Mouse (Mus musculus): Measurements from ENCODE around the gene Gucd1. TPM values are rescaled to one million over a fixed set of nuclear protein-coding genes. Genes with fewer than 3 reads are reported as not detected.

The Gucd1 gene
- total and polyA plus RNA-seq, 3 experiments = 16.8 to 19.0 (median 18.0) TPM

GRCm38 (mm10) chr10:75316472-75316871 is 201.3 kb downstream of the Gucd1 start:
- in situ Hi-C loops (cut with MboI; ENCODE audit: low pct_ligation_motif_present, low pct_unique_long_range_greater_than_20kb, low sequenced_read_pairs) = loop anchor here (5.0 kb wide), 1 partner anchor 171 kb away; no protein-coding TSS in a partner anchor
- H3K27ac ChIP-seq (ENCODE audit: insufficient read depth, low read depth) = no peak overlapping the region

DNA sequence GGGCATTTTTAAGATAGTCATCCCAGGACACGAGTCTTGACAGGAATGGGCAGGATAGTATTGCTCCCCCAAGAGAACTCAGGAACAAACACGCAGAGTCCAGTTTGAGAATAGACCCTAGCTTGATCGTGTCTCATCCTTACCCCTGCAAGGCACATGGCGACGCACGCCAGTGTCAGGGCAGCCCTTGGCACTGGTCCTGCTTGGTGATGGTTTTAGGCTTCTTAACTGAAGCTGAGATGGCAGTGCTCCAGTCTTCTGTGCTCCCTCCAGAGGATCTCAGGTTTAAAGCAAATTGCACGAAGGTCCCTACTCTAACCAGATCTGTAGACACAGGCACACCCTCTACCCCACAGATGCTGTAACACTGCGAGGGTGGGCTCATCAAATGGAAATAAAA is 202.0 kb downstream of the Gucd1 start:
- peaks cover 32 to 79% of the 10 kb centered on the region in 2 experiments for H3K4me1 ChIP-seq (ENCODE audit: control insufficient read depth in 1 of 2, insufficient read depth in 2 of 2)
- no peak overlapping the region for H3K4me3 ChIP-seq (replicated peaks in 1 of 3; ENCODE audit: low read depth in 2 of 3, low read length in 2 of 3, poor library complexity in 1 of 3)
- DNase-seq (ENCODE audit: extremely low read depth) = no peak
- no peaks in the 10 kb centered on the region for H3K27me3 ChIP-seq (replicated peaks)
- TF ChIP-seq HCFC1 (IDR thresholded peaks at IDR 0.05; ENCODE audit: low read depth, low read length) (no peak), PAX5 (IDR thresholded peaks at IDR 0.05; ENCODE audit: low read length) (no peak), GABPA (IDR thresholded peaks at IDR 0.05; ENCODE audit: insufficient replicate concordance, low read depth, low read length) (no peak), CHD1 (IDR thresholded peaks at IDR 0.05; ENCODE audit: low read depth, low read length) (no peak), NRF1 (IDR thresholded peaks at IDR 0.05; ENCODE audit: low read depth, low read length) (no peak), USF2 (conservative IDR thresholded peaks at IDR 0.05; ENCODE audit: low read depth, low read length) (no peak), SMC3 (IDR thresholded peaks at IDR 0.05; ENCODE audit: low read depth, low read length) (no peak), RAD21 (IDR thresholded peaks at IDR 0.05; ENCODE audit: low read depth, low read length) (no peak), USF1 (IDR thresholded peaks at IDR 0.05; ENCODE audit: low read depth, low read length) (no peak), UBTF (IDR thresholded peaks at IDR 0.05; ENCODE audit: low read depth, low read length) (no peak), NELFE (IDR thresholded peaks at IDR 0.05; ENCODE audit: low read depth, low read length) (no peak), KAT2A (IDR thresholded peaks at IDR 0.05; ENCODE audit: insufficient replicate concordance, low read length) (no peak), TBP (conservative IDR thresholded peaks at IDR 0.05; ENCODE audit: low read depth, low read length) (no peak)
- H3K4me2 ChIP-seq (ENCODE audit: insufficient read depth, low read depth, poor library complexity, severe bottlenecking) = no peak overlapping the region
- no peak overlapping the region for H3K27ac ChIP-seq (ENCODE audit: insufficient read depth, low read depth)
- no peaks in the 10 kb centered on the region for H3K9me3 ChIP-seq (replicated peaks; ENCODE audit: low read length)
- peaks cover 9% of the 10 kb centered on the region for H3K79me2 ChIP-seq (replicated peaks; ENCODE audit: control insufficient read depth, extremely low read depth, insufficient read depth, poor library complexity, severe bottlenecking)
- dilution Hi-C loops (cut with MboI; ENCODE audit: extremely low pct_ligation_motif_present, extremely low pct_unique_long_range_greater_than_20kb, low sequenced_read_pairs) = no loop called here
- in situ Hi-C loops (cut with MboI; ENCODE audit: low pct_ligation_motif_present, low pct_unique_long_range_greater_than_20kb, low sequenced_read_pairs) = loop anchor here (5.0 kb wide), 1 partner anchor 172 kb away; no protein-coding TSS in a partner anchor
- H3K9ac ChIP-seq (ENCODE audit: insufficient read depth, low read depth) = no peak overlapping the region
- H3K36me3 ChIP-seq (replicated peaks in 1 of 2; ENCODE audit: control insufficient read depth in 1 of 2, insufficient read depth in 1 of 2, low read length in 1 of 2) = peaks cover 14 to 25% of the 10 kb centered on the region in 2 experiments

More at GRCm38 (mm10) chr10:75316472-75316871, 201.3 kb downstream of the Gucd1 start:
- Histone ChIP-seq H3K27me3 (replicated peaks) (no peaks in the 10 kb centered on the region), H3K36me3 (replicated peaks in 1 of 2; ENCODE audit: control insufficient read depth in 1 of 2, insufficient read depth in 1 of 2, low read length in 1 of 2) (peaks cover 8 to 21% of the 10 kb centered on the region in 2 experiments), H3K4me3 (replicated peaks in 1 of 3; ENCODE audit: low read depth in 2 of 3, low read length in 2 of 3, poor library complexity in 1 of 3) (peak overlapping the region in 2 of 3 experiments; percentile 67 to 83), H3K4me2 (ENCODE audit: insufficient read depth, low read depth, poor library complexity, severe bottlenecking) (peak overlapping the region; percentile 70), H3K79me2 (replicated peaks; ENCODE audit: control insufficient read depth, extremely low read depth, insufficient read depth, poor library complexity, severe bottlenecking) (peaks cover 9% of the 10 kb centered on the region), H3K4me1 (ENCODE audit: control insufficient read depth in 1 of 2, insufficient read depth in 2 of 2) (peaks cover 32 to 86% of the 10 kb centered on the region in 2 experiments), H3K9ac (ENCODE audit: insufficient read depth, low read depth) (peak overlapping the region; percentile 70; the same call in 1 of the 2 replicates), H3K9me3 (replicated peaks; ENCODE audit: low read length) (no peaks in the 10 kb centered on the region)
- TF ChIP-seq JUN (IDR thresholded peaks at IDR 0.05; ENCODE audit: insufficient read depth, low read depth, low read length) = no peak
- TF ChIP-seq TBP (conservative IDR thresholded peaks at IDR 0.05; ENCODE audit: low read depth, low read length) = no peak
- no peak for TF ChIP-seq SMC3 (IDR thresholded peaks at IDR 0.05; ENCODE audit: low read depth, low read length)
- TF ChIP-seq POLR2AphosphoS2 (IDR thresholded peaks at IDR 0.05; ENCODE audit: low read depth, low read length) = no peak
- TF ChIP-seq ELF1 (IDR thresholded peaks at IDR 0.05; ENCODE audit: low read depth, low read length) = no peak
- no peak for TF ChIP-seq TCF12 (IDR thresholded peaks at IDR 0.05; ENCODE audit: low read depth, low read length)
- TF ChIP-seq MAX (IDR thresholded peaks at IDR 0.05; ENCODE audit: low read length) = no peak
- no peak for TF ChIP-seq RCOR1 (conservative IDR thresholded peaks at IDR 0.05; ENCODE audit: low read depth, low read length)
- no peak for TF ChIP-seq UBTF (IDR thresholded peaks at IDR 0.05; ENCODE audit: low read depth, low read length)
- no peak for TF ChIP-seq PAX5 (IDR thresholded peaks at IDR 0.05; ENCODE audit: low read length)
- TF ChIP-seq EP300 (IDR thresholded peaks at IDR 0.05; ENCODE audit: low read length) = no peak
- TF ChIP-seq ZMIZ1 (IDR thresholded peaks at IDR 0.05; ENCODE audit: low read depth, low read length) = no peak
- TF ChIP-seq ZC3H11A (IDR thresholded peaks at IDR 0.05; ENCODE audit: low read depth, low read length) = no peak
- DNase-seq (ENCODE audit: extremely low read depth) = no peak
- dilution Hi-C loops (cut with MboI; ENCODE audit: extremely low pct_ligation_motif_present, extremely low pct_unique_long_range_greater_than_20kb, low sequenced_read_pairs) = no loop called here

All from CH12.LX (cell line).